Mouse (Mus musculus) ES-E14 (cell line): ENCODE results near the gene Furin.

Source experiments
- CHD2 ChIP-seq: IDR thresholded peaks from 2 replicates; pipeline ENCODE4 v1.6.1; 2014; ENCODE audit warnings: mild to moderate bottlenecking, low read depth, low read length, inconsistent platforms
- ZC3H11A ChIP-seq: IDR thresholded peaks from 2 replicates; pipeline ENCODE4 v1.6.1; 2012; ENCODE audit warnings: low read depth, mild to moderate bottlenecking, inconsistent platforms, low read length, borderline replicate concordance

GRCm38 (mm10) chr7:80405188-80405695, at the start of gene Furin:
- TF ChIP-seq CHD2 (no peak), ZC3H11A (no peak)
